Mouse (Mus musculus) liver, adult 2 months (tissue): ENCODE results near the gene Pcdh19.

Experiments
- CTCF ChIP-seq: fragments of 200-500 bp; IDR thresholded peaks from 2 replicates; pipeline ENCODE4 v1.5.1; 2011; ENCODE audit warnings: low read depth, low read length, control low read depth
- POLR2A ChIP-seq: fragments of 200-500 bp; IDR thresholded peaks from 2 replicates; pipeline ENCODE4 v1.6.1; 2011; ENCODE audit warnings: low read length, control low read depth; ENCODE audit not compliant: insufficient read depth; ENCODE audit errors: extremely low read depth

GRCm38 (mm10) chrX:133657308-133658302, 31.2 kb downstream of the Pcdh19 start:
- TF ChIP-seq CTCF (peak; percentile 27; the same call in 1 of the 2 replicates), POLR2A (no peak)
